Mouse (Mus musculus): Measurements from ENCODE around the gene Olfr97. TPM values are rescaled to one million over a fixed set of nuclear protein-coding genes. Genes with fewer than 3 reads are reported as not detected.

Gene Olfr97
- total RNA-seq, 2 experiments from 2014 or later: not detected

GRCm38 (mm10) chr17:37196845-37197724 is 40.0 kb downstream of the Olfr97 start:
- DNase-seq (ENCODE audit: low spot score in 2 of 2): peak; percentile 7 to 18

GRCm38 (mm10) chr17:37194782-37195181 is 42.3 kb downstream of the Olfr97 start:
- no peak for DNase-seq (ENCODE audit: low spot score in 2 of 2)

DNA sequence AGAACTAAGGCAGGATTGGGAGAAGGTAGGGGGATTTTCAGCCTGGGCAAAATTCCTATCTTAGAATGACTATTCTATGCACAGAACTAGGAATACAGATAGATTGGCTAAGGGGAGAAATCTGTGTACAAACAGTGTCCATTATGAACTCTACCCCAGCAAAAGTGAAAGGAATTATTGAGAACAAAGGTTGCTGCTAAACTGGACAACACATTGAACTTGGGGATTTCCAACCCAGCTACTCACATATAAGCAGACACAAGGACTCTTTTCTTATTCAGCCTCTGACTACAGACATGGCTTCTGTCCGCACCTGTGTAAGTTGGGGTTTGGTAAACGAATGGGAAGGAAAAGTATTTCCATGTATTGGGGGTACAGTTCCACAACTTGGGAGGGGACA is 43.5 kb downstream of the Olfr97 start, which contains the start of gene Ubd:
Gene Ubd (plus strand): TSS at position 237 of the 400 bp plus-strand sequence.
- DNase-seq (ENCODE audit: low spot score in 2 of 2): no peak

- no peak for DNase-seq (ENCODE audit: low spot score in 2 of 2)
Observed at GRCm38 (mm10) chr17:37193032-37193431, 44.1 kb downstream of the Olfr97 start.

DNA sequence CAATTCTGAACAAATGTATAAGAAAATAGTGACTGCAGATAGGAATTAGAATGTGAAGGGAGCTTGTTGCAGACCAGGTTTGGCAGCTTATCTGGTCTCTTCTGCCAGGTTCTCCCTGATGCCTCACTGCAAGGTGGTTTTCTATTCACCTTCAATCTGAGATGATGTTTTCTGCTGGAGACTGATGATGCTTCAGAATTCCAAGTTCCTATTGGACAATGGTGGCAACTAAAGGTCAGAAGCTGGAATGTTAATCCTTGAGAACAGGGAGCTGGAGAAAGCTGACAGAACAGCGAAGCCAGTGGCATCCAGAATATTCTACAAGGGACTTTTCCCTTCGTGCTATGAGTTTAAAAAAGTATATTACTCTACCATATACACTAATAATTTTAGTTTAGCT is 46.4 kb downstream of the Olfr97 start:
- DNase-seq (ENCODE audit: low spot score in 2 of 2): peak in 1 of 2 experiments; percentile 66

GRCm38 (mm10) chr17:37185474-37185873 is 51.7 kb downstream of the Olfr97 start:
- DNase-seq (ENCODE audit: low spot score in 2 of 2): no peak

Other genes starting within 250 kb of the Olfr97 start
- gene H2-M5, start 247.8 kb downstream of the Olfr97 start, total RNA-seq (2021): under 1 TPM; 0.87 to 0.96 TPM
- 1 to 10 TPM; 8.1 to 8.7 TPM for gene Zfp57, start 236.2 kb downstream of the Olfr97 start, total RNA-seq (2021)
- 10 to 100 TPM; 35.8 to 43.1 TPM for gene Mog, start 213.9 kb downstream of the Olfr97 start, total RNA-seq (2021)
- 100 to 1,000 TPM; 683 to 686 TPM for gene Gabbr1, start 191.4 kb downstream of the Olfr97 start, total RNA-seq (2021)
- gene Olfr90, start 148.8 kb downstream of the Olfr97 start, total RNA-seq (2021): not detected
- gene Olfr91, start 139.1 kb downstream of the Olfr97 start, total RNA-seq (2021): not detected
- gene Olfr92, start 117.2 kb downstream of the Olfr97 start, total RNA-seq (2021): not detected
- not detected for gene Olfr93, start 75.8 kb downstream of the Olfr97 start, total RNA-seq (2021)
- gene Ubd, start 43.4 kb downstream of the Olfr97 start, total RNA-seq (2021): not detected
- not detected for gene Olfr94, start 36.3 kb downstream of the Olfr97 start, total RNA-seq (2021)
- not detected for gene Olfr95, start 24.2 kb downstream of the Olfr97 start, total RNA-seq (2021)
- gene Olfr96, start 17.2 kb downstream of the Olfr97 start, total RNA-seq (2021): not detected
- gene Olfr98, start 26.4 kb upstream of the Olfr97 start, total RNA-seq (2021): not detected
- gene H2-M3, start 32.9 kb upstream of the Olfr97 start, total RNA-seq (2021): 1 to 10 TPM; 2.6 to 2.8 TPM
- not detected for gene Olfr99, start 46.1 kb upstream of the Olfr97 start, total RNA-seq (2021)
- gene Olfr101, start 67.0 kb upstream of the Olfr97 start, total RNA-seq (2021): not detected
- gene Olfr102, start 79.7 kb upstream of the Olfr97 start, total RNA-seq (2021): not detected
- gene Olfr103, start 102.4 kb upstream of the Olfr97 start, total RNA-seq (2021): not detected
- gene Olfr104-ps, start 122.3 kb upstream of the Olfr97 start, total RNA-seq (2021): not detected
- not detected for gene Olfr105-ps, start 141.7 kb upstream of the Olfr97 start, total RNA-seq (2021)
- gene Olfr106-ps, start 153.1 kb upstream of the Olfr97 start, total RNA-seq (2021): not detected
- gene Olfr107, start 161.9 kb upstream of the Olfr97 start, total RNA-seq (2021): not detected
- not detected for gene Olfr108, start 208.2 kb upstream of the Olfr97 start, total RNA-seq (2021)
- gene Olfr109, start 221.6 kb upstream of the Olfr97 start, total RNA-seq (2021): not detected
- not detected for gene H2-M2, start 246.2 kb upstream of the Olfr97 start, total RNA-seq (2021)

Data from layer of hippocampus, adult 18-20 months (tissue).